Mouse (Mus musculus): ENCODE measurements around the gene Osbpl3.

Gene Osbpl3

DNA sequence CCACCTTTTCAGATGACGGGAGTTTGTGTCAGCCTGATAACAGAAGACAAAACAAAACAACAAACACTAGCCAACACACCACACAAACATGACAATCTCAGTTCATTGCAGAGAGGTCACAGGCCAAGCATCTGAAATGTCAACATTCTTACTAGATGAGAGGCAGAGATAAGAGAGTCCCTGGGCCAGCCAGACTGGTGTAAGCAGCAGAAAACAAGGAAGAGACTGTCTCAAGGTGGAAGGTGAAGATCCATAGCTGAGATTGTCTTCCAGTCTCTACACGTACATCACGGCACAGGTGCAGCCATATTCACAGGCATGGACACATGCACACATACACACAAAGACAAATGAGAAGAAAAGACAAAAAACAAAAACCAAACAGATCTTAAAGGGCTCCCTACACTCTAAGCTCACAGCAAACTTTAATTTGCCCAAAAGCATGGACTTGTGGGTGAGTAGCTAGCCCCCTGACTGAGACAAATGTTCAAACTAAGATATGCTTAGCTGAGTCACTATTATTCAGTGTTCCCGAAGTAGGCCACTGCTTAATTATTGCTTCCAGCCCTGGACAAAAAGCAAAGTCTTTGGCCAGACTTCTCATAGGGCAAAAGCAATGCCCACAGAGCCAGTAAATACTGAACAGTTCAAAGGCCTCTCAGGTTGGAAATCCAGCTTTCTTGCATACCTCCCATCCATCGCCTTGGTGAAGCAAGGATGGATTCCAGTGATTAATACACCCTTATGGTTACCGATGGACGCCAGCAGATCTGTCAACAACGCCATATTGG, 87.3 kb downstream of the Osbpl3 start:
- no peak for DNase-seq

GRCm38 (mm10) chr6:50367836-50368235, 88.2 kb downstream of the Osbpl3 start:
- no peak for DNase-seq

DNA sequence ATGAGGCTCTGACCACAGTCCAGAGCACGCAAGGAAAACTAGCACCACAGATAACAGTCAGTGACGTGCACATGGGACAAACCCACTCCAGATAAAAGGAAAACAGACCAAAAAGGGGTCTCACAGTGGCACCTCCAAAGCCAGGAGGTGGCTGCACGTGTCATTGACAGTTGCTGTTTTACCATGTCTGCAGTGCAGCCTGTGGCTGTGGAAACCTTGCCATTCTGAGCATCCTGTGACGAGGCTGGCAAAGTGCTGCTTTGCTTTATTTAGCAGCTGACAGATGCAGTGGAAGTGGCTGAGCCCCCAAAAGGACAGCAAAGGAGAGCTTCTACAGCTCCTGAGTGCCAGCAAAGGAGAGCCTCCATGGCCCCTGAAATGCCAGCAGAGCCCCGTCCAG, 89.3 kb downstream of the Osbpl3 start:
- DNase-seq, result no peak

DNA sequence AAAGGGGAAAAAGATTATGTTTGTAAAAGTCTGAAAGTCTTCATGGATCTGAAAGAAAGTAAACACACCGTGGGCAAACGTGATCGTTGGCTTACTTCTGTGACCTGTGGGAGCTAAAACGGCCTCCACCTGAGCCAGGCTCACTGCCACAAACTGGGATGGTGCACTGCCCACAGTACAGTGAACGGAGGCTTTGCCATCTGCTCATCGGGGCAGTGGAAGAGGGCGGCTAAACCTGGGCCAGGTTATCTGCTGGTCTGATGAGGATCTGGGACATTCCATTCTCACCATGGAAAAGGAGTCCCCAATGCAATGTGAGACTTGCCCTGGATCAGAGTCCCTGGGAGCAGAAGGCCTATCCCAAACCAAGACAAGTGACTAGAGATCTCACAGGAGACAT, 89.7 kb downstream of the Osbpl3 start:
- DNase-seq, result no peak

- no peak for DNase-seq
Measured at GRCm38 (mm10) chr6:50364364-50364763, 91.6 kb downstream of the Osbpl3 start.

DNA sequence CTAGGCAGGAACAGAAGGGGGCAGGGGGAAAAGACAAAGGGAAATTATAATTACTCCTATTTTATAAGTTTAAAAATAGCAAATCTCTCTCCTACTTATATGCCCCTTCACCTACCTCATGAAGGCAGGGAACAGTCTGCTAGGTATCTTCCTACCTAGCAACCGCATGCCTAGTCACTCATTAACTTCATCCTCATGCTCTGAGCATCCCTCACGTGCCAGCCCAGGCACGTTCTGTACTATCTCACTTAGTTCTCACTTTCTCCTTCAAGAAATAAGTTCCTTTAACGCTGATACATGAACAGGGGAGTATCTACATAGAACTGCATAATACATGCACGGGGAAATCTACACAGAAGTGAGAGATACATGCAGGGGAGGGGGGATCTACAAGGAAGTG, 92.6 kb downstream of the Osbpl3 start:
- DNase-seq, result peak; percentile 75

DNA sequence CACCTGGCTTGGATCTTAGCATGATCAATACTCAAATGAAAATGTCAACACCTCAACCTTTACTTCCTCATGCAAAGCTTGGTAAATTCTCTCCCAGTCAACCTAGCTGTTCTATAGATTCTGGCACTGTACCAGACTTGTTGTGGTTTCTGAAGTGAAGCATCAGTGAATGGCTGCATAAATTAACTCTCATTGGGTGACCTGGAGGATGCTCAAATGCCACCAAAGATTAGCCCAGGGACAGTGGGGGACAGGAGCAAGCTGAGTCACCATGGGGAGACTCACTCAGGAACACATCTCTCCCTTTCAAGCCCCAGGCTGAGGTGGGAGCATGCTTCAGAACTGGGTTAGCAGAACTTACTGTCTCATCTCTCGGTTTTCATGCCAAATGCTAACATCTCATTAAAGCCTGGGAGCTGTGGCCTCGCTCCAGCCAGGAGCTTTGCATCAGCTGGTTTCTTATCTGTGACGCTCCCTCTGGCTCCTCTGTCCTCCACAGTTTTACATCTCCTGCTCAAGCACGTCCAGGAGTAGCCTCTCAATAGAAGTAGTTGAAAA, 93.2 kb downstream of the Osbpl3 start:
- DNase-seq, result no peak

- DNase-seq, result no peak
Measured at GRCm38 (mm10) chr6:50362196-50362595, 93.8 kb downstream of the Osbpl3 start.

DNA sequence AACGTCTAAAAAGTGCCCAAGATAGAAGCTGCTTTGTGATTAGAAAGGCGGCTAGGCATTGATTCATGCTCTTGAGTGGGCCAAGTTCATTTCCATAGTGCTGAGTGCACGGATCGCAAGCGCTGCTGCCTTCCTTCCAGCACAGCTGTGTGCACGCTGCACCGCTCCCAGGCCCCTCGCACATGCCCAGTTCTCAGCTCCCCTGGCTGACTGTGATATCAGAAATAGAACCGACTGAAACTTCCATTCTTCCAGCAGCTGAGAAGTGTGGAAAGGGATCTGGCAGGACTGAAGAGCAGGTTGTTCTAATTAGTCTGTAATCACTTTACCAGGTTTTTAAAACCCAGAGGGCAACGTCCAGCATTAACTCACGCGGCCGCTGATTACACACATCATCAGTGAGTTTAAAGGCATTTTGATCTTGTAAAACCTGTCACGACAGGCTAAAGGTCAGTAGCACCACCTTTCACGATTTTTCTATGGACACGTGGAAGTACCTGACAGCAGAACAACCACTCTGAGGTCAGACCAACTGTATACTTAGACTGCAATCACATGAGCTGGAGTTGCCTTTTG, 97.8 kb downstream of the Osbpl3 start:
- DNase-seq, result peak; percentile 63

GRCm38 (mm10) chr6:50354688-50355660, 101.0 kb downstream of the Osbpl3 start:
- peak; percentile 27 for DNase-seq

- no peak for DNase-seq
Measured at GRCm38 (mm10) chr6:50352812-50353211, 103.2 kb downstream of the Osbpl3 start.

- DNase-seq, result no peak
Measured at GRCm38 (mm10) chr6:50350911-50351310, 105.1 kb downstream of the Osbpl3 start.

DNA sequence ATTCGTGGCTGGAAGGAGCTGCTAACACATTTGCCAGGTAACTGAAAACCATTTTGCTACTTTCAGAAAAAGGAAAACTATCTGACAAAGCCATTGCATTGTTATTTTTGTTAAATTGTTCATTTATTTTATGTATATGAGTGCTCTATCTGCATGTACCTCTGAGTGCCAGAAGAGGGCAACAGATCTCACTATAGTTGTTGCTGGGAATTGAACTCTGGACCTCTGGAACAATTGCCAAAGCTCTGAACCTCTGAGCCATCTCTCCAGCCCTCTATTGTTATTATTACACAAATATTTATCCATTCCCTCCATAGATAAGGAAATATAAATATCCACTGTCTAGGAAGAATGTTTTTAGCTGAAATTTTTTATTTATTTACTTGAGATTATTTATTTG, 107.4 kb downstream of the Osbpl3 start:
- no peak for DNase-seq

GRCm38 (mm10) chr6:50346204-50346603, 109.8 kb downstream of the Osbpl3 start:
- DNase-seq, result peak; percentile 76

GRCm38 (mm10) chr6:50340226-50340906, 115.6 kb downstream of the Osbpl3 start:
- no peak for DNase-seq

- DNase-seq, result no peak
Measured at GRCm38 (mm10) chr6:50337431-50337830, 118.6 kb downstream of the Osbpl3 start.

- no peak for DNase-seq
Measured at GRCm38 (mm10) chr6:50336376-50336775, 119.6 kb downstream of the Osbpl3 start.

DNA sequence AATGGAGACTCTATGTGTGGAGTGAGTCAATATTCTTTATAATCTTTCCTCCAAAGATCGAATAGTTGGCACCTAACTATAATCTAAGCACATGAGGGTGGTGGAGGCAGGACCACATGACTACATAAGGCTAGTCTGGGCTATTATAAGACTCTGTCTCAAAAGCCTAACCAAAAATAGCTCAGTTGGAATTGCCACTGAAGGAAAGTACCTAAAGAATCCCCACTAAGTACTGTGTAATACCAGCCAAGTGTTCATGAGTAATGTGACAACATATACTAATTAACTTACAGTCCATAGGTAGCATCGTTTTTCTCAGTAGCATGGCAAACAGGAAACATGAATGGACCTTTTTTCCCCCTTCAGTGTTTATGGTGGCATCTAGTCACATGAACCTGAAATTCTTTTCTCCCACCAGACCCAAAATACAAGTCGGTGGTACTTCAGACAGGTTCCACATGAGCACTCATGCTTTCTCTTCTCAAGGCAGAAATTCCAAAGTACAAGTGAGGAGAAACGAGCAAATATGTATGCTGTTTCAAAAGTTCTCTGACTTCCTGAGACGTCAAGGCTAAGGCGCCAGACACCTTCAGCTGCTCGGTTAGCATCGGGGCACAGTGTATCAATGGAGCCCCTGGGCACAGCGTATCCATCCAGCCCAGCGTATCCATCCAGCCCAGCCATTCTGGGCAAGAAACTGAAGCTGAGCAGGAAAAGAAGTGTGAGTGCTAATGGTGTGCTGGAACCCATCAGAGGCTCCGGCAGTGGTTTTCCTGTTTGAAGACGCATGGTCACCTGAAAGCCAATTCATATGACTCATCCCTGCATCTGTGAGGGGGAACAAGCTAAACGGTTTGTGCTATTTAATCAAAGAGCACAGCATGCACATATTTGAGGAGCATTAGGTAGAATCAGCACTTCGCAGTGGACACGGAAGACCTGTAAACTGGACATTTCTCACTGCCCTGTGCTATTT, 120.9 kb downstream of the Osbpl3 start:
- DNase-seq, result no peak

DNA sequence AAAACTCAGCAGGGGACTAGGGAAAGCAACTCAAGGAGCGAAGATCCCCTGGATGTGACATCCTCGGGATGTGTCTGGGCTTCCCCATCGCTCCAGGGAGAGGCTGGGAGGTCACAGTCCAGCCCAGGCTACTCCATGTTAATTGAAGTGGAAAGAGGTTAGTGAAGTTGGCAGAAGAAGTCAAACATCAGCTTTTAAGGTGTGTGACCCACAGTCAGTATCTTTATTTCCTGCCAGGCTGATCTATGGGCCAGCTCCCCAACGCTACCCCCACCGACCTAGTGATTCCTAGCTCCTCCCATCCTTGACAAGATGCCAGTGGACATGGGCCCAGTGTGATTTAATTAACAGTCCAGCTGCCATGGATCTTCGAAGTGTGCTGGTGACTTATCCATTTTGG, 122.7 kb downstream of the Osbpl3 start:
- DNase-seq, result peak; percentile 56

GRCm38 (mm10) chr6:50331477-50331876, 124.5 kb downstream of the Osbpl3 start:
- DNase-seq, result no peak

DNA sequence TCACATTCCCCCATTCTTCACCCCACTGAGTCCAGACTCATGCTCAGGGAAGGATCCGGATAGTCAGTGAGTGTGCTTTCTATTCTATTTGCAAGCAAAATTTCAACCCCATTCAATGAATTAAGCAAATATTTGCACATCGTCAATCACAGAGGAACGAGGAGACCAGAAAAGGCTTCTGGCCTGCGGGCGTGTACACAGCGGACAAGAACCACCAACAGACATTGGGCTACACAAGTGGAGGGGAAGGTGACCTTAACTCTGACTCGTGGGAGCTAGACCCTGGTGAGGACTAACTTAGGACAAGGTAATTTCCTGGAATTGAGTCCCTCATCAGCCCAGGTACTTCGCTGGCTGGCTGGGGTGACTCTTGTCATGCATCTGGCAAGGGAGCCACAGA, 126.6 kb downstream of the Osbpl3 start:
- no peak for DNase-seq

Data from kidney, adult 18-20 months (tissue).